Mouse (Mus musculus): ENCODE results near the gene Gnai3.

Gene Gnai3

GRCm38 (mm10) chr3:108169199-108169598 lies 23.3 kb upstream of the Gnai3 start:
- no peak for TF ChIP-seq GATA4 (IDR thresholded peaks at IDR 0.05; ENCODE audit: insufficient replicate concordance, low read length)

GRCm38 (mm10) chr3:108167499-108167898 lies 21.6 kb upstream of the Gnai3 start:
- no peak for TF ChIP-seq GATA4 (IDR thresholded peaks at IDR 0.05; ENCODE audit: insufficient replicate concordance, low read length)

GRCm38 (mm10) chr3:108166486-108167211 lies 20.7 kb upstream of the Gnai3 start:
- TF ChIP-seq GATA4 (IDR thresholded peaks at IDR 0.05; ENCODE audit: insufficient replicate concordance, low read length), result no peak

GRCm38 (mm10) chr3:108165532-108166315 lies 19.8 kb upstream of the Gnai3 start:
- no peak for TF ChIP-seq GATA4 (IDR thresholded peaks at IDR 0.05; ENCODE audit: insufficient replicate concordance, low read length)

GRCm38 (mm10) chr3:108164807-108165206 lies 18.9 kb upstream of the Gnai3 start:
- TF ChIP-seq GATA4 (IDR thresholded peaks at IDR 0.05; ENCODE audit: insufficient replicate concordance, low read length), result no peak

GRCm38 (mm10) chr3:108164091-108164490 lies 18.1 kb upstream of the Gnai3 start:
- no peak for TF ChIP-seq GATA4 (IDR thresholded peaks at IDR 0.05; ENCODE audit: insufficient replicate concordance, low read length)

GRCm38 (mm10) chr3:108158383-108159037 lies 12.6 kb upstream of the Gnai3 start:
- no peak for TF ChIP-seq GATA4 (IDR thresholded peaks at IDR 0.05; ENCODE audit: insufficient replicate concordance, low read length)

- TF ChIP-seq GATA4 (IDR thresholded peaks at IDR 0.05; ENCODE audit: insufficient replicate concordance, low read length), result no peak
Measured at GRCm38 (mm10) chr3:108154656-108155055, 8.7 kb upstream of the Gnai3 start, which contains the start of gene Gpr61. TSS of gene Gpr61 (minus strand) at chr3:108154882.

GRCm38 (mm10) chr3:108152290-108152689 lies 6.3 kb upstream of the Gnai3 start:
- no peak for TF ChIP-seq GATA4 (IDR thresholded peaks at IDR 0.05; ENCODE audit: insufficient replicate concordance, low read length)

GRCm38 (mm10) chr3:108147386-108148235 lies 1.7 kb upstream of the Gnai3 start:
- no peak; the same call in 1 of the 2 replicates for TF ChIP-seq GATA4 (IDR thresholded peaks at IDR 0.05; ENCODE audit: insufficient replicate concordance, low read length)

- no peak for TF ChIP-seq GATA4 (IDR thresholded peaks at IDR 0.05; ENCODE audit: insufficient replicate concordance, low read length)
Measured at GRCm38 (mm10) chr3:108146671-108147070, 725 bp upstream of the Gnai3 start.

GRCm38 (mm10) chr3:108140786-108141185 lies 5.2 kb downstream of the Gnai3 start:
- TF ChIP-seq GATA4 (IDR thresholded peaks at IDR 0.05; ENCODE audit: insufficient replicate concordance, low read length), result no peak

GRCm38 (mm10) chr3:108139113-108139512 lies 6.8 kb downstream of the Gnai3 start:
- no peak for TF ChIP-seq GATA4 (IDR thresholded peaks at IDR 0.05; ENCODE audit: insufficient replicate concordance, low read length)

- TF ChIP-seq GATA4 (IDR thresholded peaks at IDR 0.05; ENCODE audit: insufficient replicate concordance, low read length), result no peak
Measured at GRCm38 (mm10) chr3:108134701-108135100, 11.2 kb downstream of the Gnai3 start.

- TF ChIP-seq GATA4 (IDR thresholded peaks at IDR 0.05; ENCODE audit: insufficient replicate concordance, low read length), result no peak
Measured at GRCm38 (mm10) chr3:108132484-108132883, 13.5 kb downstream of the Gnai3 start.
